Mouse (Mus musculus): Measurements from ENCODE around the gene Cisd1. TPM values are rescaled to one million over a fixed set of nuclear protein-coding genes. Genes with fewer than 3 reads are reported as not detected.

The Cisd1 gene
- polyA plus RNA-seq, 1 experiment from 2014 or later, result 159 TPM

DNA sequence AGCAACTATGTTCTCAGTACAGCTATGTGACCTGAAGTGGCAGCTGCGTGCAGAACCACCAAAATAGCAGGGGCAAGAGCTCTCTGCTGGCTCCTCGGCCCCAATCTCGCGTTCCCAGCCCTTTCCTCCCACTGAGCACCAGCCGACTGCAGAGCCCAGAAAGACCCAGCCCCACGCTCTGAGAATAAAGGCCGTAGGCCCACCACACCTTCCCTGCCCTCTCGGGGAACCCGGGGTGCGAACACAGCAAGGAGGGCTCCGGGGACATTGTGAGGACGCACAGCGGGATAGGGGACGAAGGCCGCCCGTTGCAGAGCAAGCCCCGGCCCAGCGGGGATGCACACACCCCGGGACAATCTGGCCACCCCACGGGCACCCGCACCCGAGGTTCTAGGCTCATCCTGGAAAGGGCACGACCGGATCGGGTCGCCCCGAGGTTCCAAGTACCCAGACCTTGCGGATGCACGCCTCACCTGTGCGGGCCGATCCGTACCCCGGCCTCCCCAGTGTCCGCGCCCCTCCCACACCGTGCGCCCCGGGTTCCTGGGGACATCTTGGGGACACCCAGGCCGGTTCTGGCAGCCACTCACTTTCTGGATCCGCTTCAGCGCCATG is 60.1 kb downstream of the Cisd1 start:
- Histone ChIP-seq H3K4me1 (peaks cover 39% of the 10 kb centered on the region), H3K9ac (replicated peaks) (peak overlapping the region; percentile 97), H3K27me3 (peaks cover 15% of the 10 kb centered on the region), H3K36me3 (no peaks in the 10 kb centered on the region), H3K9me3 (no peaks in the 10 kb centered on the region), H3K4me3 (peak overlapping the region; percentile 95), H3K27ac (replicated peaks) (peak overlapping the region; percentile 83), H3K4me2 (replicated peaks) (peak overlapping the region; percentile 68)
- peak; percentile 86 for ATAC-seq (ENCODE audit: low FRiP score, low read depth)
- WGBS, result under 1% methylated on average over 41 of the region's 41 CpGs

DNA sequence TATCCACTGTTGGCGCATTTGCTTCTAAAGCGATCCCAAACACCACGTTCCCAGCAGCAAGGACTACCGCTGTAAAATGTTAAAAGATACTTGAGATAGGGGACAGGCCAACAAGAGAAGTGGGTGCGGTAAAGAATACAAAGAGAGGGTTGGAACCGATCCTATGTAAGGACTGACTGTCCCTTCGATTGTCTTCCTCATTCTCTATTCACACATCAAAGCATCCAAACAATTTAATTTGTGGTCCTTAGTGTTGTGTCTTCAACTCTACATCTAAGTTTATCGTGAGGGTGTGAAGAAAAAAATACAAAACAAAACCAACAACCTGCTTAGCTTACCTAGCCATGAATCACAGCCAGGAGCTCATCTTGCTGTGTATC is 60.6 kb downstream of the Cisd1 start:
- Histone ChIP-seq H3K4me1 (peaks cover 39% of the 10 kb centered on the region), H3K4me2 (replicated peaks) (peak overlapping the region; percentile 68), H3K36me3 (no peaks in the 10 kb centered on the region), H3K9ac (replicated peaks) (peak overlapping the region; percentile 97), H3K9me3 (no peaks in the 10 kb centered on the region), H3K27ac (replicated peaks) (peak overlapping the region; percentile 83), H3K4me3 (peak overlapping the region; percentile 95), H3K27me3 (peaks cover 15% of the 10 kb centered on the region)
- 18% methylated on average over 8 of the region's 8 CpGs for WGBS
- no peak for ATAC-seq (ENCODE audit: low FRiP score, low read depth)

Other genes starting within 250 kb of the Cisd1 start
- 9.5 and 15.2 TPM in 2 replicates for gene Bicc1, start 185.3 kb downstream of the Cisd1 start, polyA plus RNA-seq (2016; fragmentation: Nextera tagmentation; extraction: Ambion mirVana)
- gene Tfam, start 106.7 kb downstream of the Cisd1 start, polyA plus RNA-seq (2016; fragmentation: Nextera tagmentation; extraction: Ambion mirVana), result 73.7 and 77.7 TPM in 2 replicates
- 140 and 146 TPM in 2 replicates for gene Ube2d1, start 59.7 kb downstream of the Cisd1 start, polyA plus RNA-seq (2016; fragmentation: Nextera tagmentation; extraction: Ambion mirVana)
- gene Ipmk, start 2.8 kb upstream of the Cisd1 start, polyA plus RNA-seq (2016; fragmentation: Nextera tagmentation; extraction: Ambion mirVana), result 24.4 and 25.4 TPM in 2 replicates